Mouse (Mus musculus) cortical plate, adult 2 months (tissue): Measurements from ENCODE around the gene Tbc1d9b.

Source experiments
- CTCF ChIP-seq: fragments of 200-500 bp; IDR thresholded peaks from 2 replicates; pipeline ENCODE4 v1.5.1; 2011; ENCODE audit warnings: mild to moderate bottlenecking, control low read depth, low read length; ENCODE audit not compliant: insufficient read depth; ENCODE audit errors: extremely low read depth
- POLR2A ChIP-seq: fragments of 200-500 bp; IDR thresholded peaks from 2 replicates; pipeline ENCODE4 v1.6.1; 2011; ENCODE audit warnings: mild to moderate bottlenecking, low read length, control low read depth; ENCODE audit not compliant: insufficient read depth; ENCODE audit errors: extremely low read depth

DNA sequence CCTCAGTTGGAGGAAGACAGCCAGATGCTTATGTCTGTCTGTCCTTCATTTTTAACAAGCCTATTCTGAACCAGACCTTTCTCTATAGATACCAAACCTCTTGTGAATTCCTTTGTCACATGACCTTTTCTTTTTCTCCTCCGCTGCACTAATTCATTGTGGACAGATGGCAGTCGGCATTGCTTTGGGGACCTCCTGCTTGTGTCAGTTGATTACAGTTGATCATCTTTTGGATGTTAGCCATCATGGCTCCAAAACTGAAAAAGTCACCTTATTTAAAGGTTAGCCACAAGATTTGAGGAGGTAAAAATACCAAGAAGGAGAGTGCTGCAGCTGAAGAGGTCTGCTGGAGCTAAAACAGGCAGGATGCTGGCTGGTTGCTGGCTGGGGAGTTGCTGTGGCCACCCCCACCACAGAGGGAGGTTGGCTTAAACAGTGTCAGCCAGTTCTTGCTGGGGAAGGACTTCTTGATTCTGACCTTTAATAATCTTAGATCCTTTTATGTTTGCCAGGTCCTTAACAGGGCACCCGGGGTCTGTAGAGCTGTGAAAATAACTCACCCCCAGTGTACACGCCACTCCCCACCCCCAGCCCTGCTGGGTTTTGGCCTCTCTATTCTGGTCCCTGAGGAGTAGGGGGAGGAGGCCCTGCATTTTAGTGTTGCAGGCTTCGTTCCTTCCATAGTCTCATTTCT lies 40.1 kb upstream of the Tbc1d9b start:
- no peak for TF ChIP-seq CTCF
- TF ChIP-seq POLR2A: no peak
